Mouse (Mus musculus): ENCODE measurements around the gene Nudt3. TPM values are rescaled to one million over a fixed set of nuclear protein-coding genes. Genes with fewer than 3 reads are reported as not detected.

Nudt3 gene
- polyA plus RNA-seq, 1 experiment from 2014 or later, result 34.4 TPM

DNA sequence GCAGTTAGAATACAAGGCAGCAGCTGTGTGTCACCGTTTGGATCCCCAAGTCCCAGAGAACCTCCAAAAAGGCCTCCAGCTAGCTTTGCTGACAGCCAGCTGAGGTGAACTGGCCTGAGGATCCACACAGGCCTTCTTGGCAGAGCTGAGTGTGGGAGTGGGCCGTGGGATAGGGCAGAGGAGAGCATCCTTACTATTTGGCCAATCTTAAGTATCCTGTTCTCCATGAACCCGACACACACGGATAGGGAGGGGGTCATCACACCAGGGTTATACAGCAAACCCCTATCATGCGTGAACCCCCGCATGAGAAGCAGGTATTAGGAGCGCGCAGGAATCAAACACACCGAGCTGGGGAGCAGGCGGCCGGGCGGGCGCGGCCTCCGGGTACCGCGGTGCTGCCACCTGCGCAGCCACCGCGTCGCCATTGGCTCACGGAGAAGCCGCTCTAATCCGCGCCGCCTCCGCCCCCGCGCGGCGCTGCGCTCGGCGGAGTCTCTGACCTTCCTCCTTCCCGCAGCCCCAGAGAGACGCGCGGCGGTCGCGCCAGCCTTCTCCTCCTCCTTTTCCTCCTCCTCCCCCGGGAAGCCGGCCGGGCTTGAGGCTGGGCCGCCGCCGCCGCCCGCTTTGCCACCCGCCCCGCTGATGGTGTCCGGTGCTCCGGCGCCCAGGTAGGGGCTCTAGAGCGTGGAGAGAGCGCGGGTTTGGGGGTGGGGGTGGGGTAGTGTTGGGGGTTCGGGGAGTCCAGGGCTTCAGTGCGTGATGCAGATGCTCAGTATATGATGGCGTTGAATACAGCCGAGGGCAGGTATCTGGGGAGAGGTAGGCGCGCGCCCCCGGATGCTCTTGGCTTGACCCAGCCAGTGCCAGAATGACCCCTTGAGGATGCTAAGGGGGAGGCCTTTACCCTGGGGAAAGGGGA is 32.1 kb upstream of the Nudt3 start, which contains the start of gene Pacsin1:
Pacsin1 (plus strand) TSS at position 421 of the 922 bp plus-strand sequence.
- 0 out of 2 replicates have a peak within 1 kb of the TSS, but pooled peaks have one; percentile 1 for H3K9ac ChIP-seq
- DNase-seq, result peak; percentile 56
- no peak for TF ChIP-seq CTCF (IDR thresholded peaks at IDR 0.05; ENCODE audit: low read depth)

DNA sequence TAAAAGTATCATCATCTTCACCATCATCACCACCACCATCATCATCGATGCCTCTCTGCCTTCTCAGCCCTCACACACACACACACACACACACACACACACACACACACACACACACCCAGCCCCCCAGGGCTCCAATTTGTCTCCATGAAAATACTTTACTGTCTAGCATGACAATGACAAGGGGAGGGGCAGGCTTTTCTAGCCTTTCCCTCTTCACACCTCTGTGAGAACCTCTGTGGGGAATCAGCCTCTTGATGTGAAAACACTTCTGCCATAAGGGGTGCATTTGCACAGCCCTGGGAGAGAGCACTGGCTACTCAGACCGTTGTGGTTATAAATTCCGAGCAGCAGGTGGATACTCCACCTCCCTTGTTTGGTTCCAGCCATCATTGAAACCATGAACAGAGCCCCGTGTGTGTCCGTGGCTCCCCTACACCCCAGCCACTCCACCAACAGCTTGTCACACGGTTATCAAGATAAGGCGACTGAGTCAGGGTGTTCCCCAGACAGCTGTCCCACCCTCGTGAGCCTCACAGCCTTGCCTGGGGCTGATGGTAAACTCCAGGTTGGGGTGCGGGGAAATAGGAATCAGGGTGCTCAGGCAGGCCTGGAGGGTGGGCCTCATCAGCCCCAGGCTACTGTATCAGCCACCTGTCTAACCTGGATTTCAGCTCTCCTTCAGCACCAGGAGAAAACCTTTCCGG is 30.1 kb upstream of the Nudt3 start:
- Histone ChIP-seq H3K4me2 (no peak overlapping the region), H3K4me3 (ENCODE audit: low read depth, low read length) (no peak overlapping the region), H3K36me3 (ENCODE audit: insufficient read depth) (no peaks in the 10 kb centered on the region), H3K27ac (ENCODE audit: low read depth) (no peak overlapping the region), H3K4me1 (ENCODE audit: insufficient read depth) (no peaks in the 10 kb centered on the region), H3K9me3 (ENCODE audit: low read depth, low read length) (no peaks in the 10 kb centered on the region), H3K27me3 (ENCODE audit: insufficient read depth, low read length) (peaks cover 31% of the 10 kb centered on the region), H3K9ac (no peak overlapping the region)
- WGBS, result 35% methylated on average over 10 of the region's 10 CpGs
- ATAC-seq (ENCODE audit: insufficient read depth) (no peak), DNase-seq (no peak)
- TF ChIP-seq CTCF (IDR thresholded peaks at IDR 0.05; ENCODE audit: low read depth), result no peak

More for the DNA sequence above, 32.1 kb upstream of the Nudt3 start, which contains the start of gene Pacsin1:
- H3K27me3 ChIP-seq (ENCODE audit: insufficient read depth, low read length), result peaks cover 31% of the 10 kb centered on the region
- H3K4me3 ChIP-seq (ENCODE audit: low read depth, low read length), result peak within 1 kb of the TSS; percentile 41
- no peak within 1 kb of the TSS for H3K27ac ChIP-seq (ENCODE audit: low read depth)
- H3K9me3 ChIP-seq (ENCODE audit: low read depth, low read length), result no peaks in the 10 kb centered on the region
- 1% methylated on average over 61 of the region's 65 CpGs for WGBS
- ATAC-seq (ENCODE audit: insufficient read depth), result peak; percentile 28; the same call in 1 of the 2 replicates
- H3K4me2 ChIP-seq, result peak within 1 kb of the TSS; percentile 69
- H3K4me1 ChIP-seq (ENCODE audit: insufficient read depth), result no peaks in the 10 kb centered on the region
- H3K36me3 ChIP-seq (ENCODE audit: insufficient read depth), result no peaks in the 10 kb centered on the region

DNA sequence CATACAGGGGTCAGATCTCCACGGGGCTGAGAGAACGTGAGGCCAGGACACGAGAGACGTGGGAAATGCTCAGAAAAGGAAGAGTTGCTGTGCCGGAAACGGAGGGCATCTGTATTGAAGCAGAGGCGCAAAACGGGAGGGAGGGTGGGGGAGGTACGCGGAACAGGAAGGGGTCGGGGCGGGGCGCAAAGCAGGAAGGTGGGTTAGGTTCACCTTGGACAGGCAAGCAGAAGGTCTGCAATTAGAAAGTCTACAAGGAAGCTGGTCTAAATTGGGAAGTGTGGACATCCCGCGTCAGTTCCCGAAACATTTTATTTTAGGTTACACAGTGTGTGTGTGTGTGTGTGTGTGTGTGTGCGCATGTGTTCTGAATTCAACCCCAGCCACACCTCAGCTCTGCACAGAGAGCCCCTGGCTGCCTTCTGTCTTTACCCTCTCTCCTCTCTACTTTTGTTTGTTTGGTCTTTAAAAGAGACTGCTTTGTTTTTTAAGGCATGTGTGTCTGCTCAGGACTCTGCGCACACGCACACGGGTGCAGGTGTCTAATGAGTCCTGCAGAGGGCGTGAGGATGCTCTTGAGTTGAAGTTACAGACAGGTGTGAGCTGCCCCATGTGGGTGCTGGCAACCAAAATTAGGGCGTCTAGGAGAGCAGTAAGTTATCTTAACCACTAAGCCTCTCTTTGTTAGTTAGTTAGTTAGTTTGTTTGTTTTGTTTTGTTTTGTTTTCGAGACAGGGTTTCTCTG is 28.9 kb upstream of the Nudt3 start:
- H3K27ac ChIP-seq (ENCODE audit: low read depth), result no peak overlapping the region
- H3K9ac ChIP-seq, result no peak overlapping the region
- H3K9me3 ChIP-seq (ENCODE audit: low read depth, low read length), result no peaks in the 10 kb centered on the region
- DNase-seq, result no peak
- no peak for TF ChIP-seq CTCF (IDR thresholded peaks at IDR 0.05; ENCODE audit: low read depth)
- peaks cover 29% of the 10 kb centered on the region for H3K27me3 ChIP-seq (ENCODE audit: insufficient read depth, low read length)
- no peaks in the 10 kb centered on the region for H3K36me3 ChIP-seq (ENCODE audit: insufficient read depth)
- no peaks in the 10 kb centered on the region for H3K4me1 ChIP-seq (ENCODE audit: insufficient read depth)
- H3K4me3 ChIP-seq (ENCODE audit: low read depth, low read length), result no peak overlapping the region
- no peak for ATAC-seq (ENCODE audit: insufficient read depth)
- 78% methylated on average over 23 of the region's 23 CpGs for WGBS
- no peak overlapping the region for H3K4me2 ChIP-seq

DNA sequence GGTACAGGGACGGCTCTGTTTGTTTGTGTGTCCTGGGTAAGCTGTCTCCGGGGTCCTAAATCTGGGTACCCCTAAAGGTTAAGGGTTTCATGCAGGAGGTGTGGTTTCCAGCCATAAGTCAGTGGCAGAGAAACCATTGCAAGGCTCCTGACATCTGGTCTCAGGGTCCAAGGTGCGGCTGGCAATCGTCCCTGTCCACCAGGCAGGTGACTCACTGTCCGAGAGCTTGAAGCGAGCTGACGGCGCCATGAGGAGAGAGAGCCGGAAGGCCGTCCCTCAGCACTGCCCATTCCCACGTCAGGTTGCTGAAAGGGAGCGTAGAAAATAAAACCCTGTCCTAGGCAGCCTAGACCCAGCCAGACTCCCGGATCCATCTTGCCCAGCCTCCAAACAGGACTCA is 27.3 kb upstream of the Nudt3 start:
- no peak for ATAC-seq (ENCODE audit: insufficient read depth)
- 66% methylated on average over 13 of the region's 13 CpGs for WGBS

DNA sequence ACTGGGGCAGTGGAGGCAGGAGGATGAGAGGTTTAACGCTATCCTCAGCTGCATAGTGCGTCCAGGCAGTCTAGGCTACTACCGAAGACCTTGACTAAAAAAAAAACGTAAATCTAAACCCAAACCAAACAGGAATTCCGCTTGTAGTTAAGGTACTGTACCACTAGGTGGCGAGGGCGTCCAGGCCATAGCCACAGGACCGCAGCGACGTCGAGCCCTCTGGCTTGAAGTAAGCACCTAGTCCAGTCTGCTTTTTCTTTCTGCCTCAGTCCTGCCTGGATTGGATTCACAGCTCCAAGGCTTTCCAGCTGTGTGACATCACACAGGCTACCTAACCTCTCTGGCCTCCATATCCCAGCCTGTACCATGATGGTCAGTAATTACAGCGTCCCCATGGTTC is 26.9 kb upstream of the Nudt3 start:
- Histone ChIP-seq H3K4me3 (ENCODE audit: low read depth, low read length) (no peak overlapping the region), H3K27ac (ENCODE audit: low read depth) (no peak overlapping the region), H3K36me3 (ENCODE audit: insufficient read depth) (no peaks in the 10 kb centered on the region), H3K4me2 (no peak overlapping the region), H3K9ac (no peak overlapping the region), H3K9me3 (ENCODE audit: low read depth, low read length) (no peaks in the 10 kb centered on the region), H3K27me3 (ENCODE audit: insufficient read depth, low read length) (peaks cover 9% of the 10 kb centered on the region), H3K4me1 (ENCODE audit: insufficient read depth) (no peaks in the 10 kb centered on the region)
- peak; percentile 90 for TF ChIP-seq CTCF (IDR thresholded peaks at IDR 0.05; ENCODE audit: low read depth)
- DNase-seq (peak; percentile 85), ATAC-seq (ENCODE audit: insufficient read depth) (0 out of 2 replicates have a peak, but pooled peaks have one; percentile 38)
- 10% methylated on average over 12 of the region's 12 CpGs for WGBS

More for the DNA sequence above, 27.3 kb upstream of the Nudt3 start:
- H3K27me3 ChIP-seq (ENCODE audit: insufficient read depth, low read length), result peaks cover 13% of the 10 kb centered on the region
- no peak overlapping the region for H3K4me3 ChIP-seq (ENCODE audit: low read depth, low read length)
- no peak for DNase-seq
- no peaks in the 10 kb centered on the region for H3K36me3 ChIP-seq (ENCODE audit: insufficient read depth)
- H3K9ac ChIP-seq, result no peak overlapping the region
- H3K27ac ChIP-seq (ENCODE audit: low read depth), result no peak overlapping the region
- TF ChIP-seq CTCF (IDR thresholded peaks at IDR 0.05; ENCODE audit: low read depth), result no peak
- H3K4me1 ChIP-seq (ENCODE audit: insufficient read depth), result no peaks in the 10 kb centered on the region
- H3K4me2 ChIP-seq, result no peak overlapping the region
- no peaks in the 10 kb centered on the region for H3K9me3 ChIP-seq (ENCODE audit: low read depth, low read length)

DNA sequence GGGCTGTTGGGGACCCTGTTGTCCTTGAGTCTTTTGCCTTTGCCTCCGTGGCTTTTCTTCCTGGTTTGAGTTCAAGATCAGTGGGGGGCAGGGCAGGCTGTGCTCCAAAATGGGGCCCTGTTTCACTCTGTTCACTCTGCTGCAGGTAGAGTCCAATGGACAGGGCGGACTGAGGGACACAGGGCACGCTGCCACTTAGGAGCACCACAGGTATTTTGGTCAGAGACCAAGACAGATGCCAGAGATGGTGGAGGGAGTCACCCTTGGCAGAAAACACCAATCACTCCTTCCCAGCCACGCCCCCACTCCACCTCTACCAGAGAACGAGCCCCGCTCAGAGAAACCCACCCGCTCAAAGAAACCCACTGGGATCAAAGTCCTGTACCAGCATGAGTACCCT is 22.5 kb upstream of the Nudt3 start:
- H3K9me3 ChIP-seq (ENCODE audit: low read depth, low read length), result no peaks in the 10 kb centered on the region
- H3K4me1 ChIP-seq (ENCODE audit: insufficient read depth), result no peaks in the 10 kb centered on the region
- H3K27me3 ChIP-seq (ENCODE audit: insufficient read depth, low read length), result no peaks in the 10 kb centered on the region
- DNase-seq (no peak), ATAC-seq (ENCODE audit: insufficient read depth) (no peak)
- WGBS, result 35% methylated on average over 7 of the region's 7 CpGs
- no peak overlapping the region for H3K4me3 ChIP-seq (ENCODE audit: low read depth, low read length)
- no peak overlapping the region for H3K9ac ChIP-seq
- H3K36me3 ChIP-seq (ENCODE audit: insufficient read depth), result no peaks in the 10 kb centered on the region
- H3K4me2 ChIP-seq, result no peak overlapping the region
- no peak for TF ChIP-seq CTCF (IDR thresholded peaks at IDR 0.05; ENCODE audit: low read depth)
- H3K27ac ChIP-seq (ENCODE audit: low read depth), result no peak overlapping the region
